Mouse (Mus musculus) intestine, embryonic 16.5 days (tissue): ENCODE data around the gene Epo. TPM values are rescaled to one million over a fixed set of nuclear protein-coding genes. Genes with fewer than 3 reads are reported as not detected.

Experiments
- ATAC-seq: fragments of 200-750 bp; cut with Nextera tagmentation; 2 replicates; pipeline ENCODE4 v1.8.0; 2017; ENCODE audit warnings: moderate TSS enrichment, moderate library complexity
- H3K27ac ChIP-seq: fragments of 300-500 bp; sonication (generic); 2 replicates; pipeline ENCODE4 v1.5.1; 2014; ENCODE audit warnings: mild to moderate bottlenecking, low read length
- H3K27me3 ChIP-seq: fragments of 300-500 bp; sonication (generic); replicated peaks from 2 replicates; pipeline ENCODE4 v1.6.1; 2014; ENCODE audit warnings: low read length, control low read depth, mixed read lengths; ENCODE audit not compliant: control insufficient read depth, insufficient read depth
- H3K36me3 ChIP-seq: fragments of 300-500 bp; sonication (generic); 2 replicates; pipeline ENCODE4 v1.6.1; 2014; ENCODE audit warnings: low read length, control low read depth; ENCODE audit not compliant: control insufficient read depth, insufficient read depth
- H3K4me1 ChIP-seq: fragments of 300-500 bp; sonication (generic); 2 replicates; pipeline ENCODE4 v1.6.1; 2014; ENCODE audit warnings: low read length, control low read depth, mixed read lengths; ENCODE audit not compliant: control insufficient read depth, insufficient read depth
- H3K4me2 ChIP-seq: fragments of 300-500 bp; sonication (generic); 2 replicates; pipeline ENCODE4 v1.6.1; 2014; ENCODE audit warnings: low read depth, low read length, control low read depth
- H3K4me3 ChIP-seq: fragments of 300-500 bp; sonication (generic); 2 replicates; pipeline ENCODE4 v1.5.1; 2014; ENCODE audit warnings: mild to moderate bottlenecking, low read length
- H3K9ac ChIP-seq: fragments of 300-500 bp; sonication (generic); 2 replicates; pipeline ENCODE4 v1.6.1; 2014; ENCODE audit warnings: low read depth, low read length
- H3K9me3 ChIP-seq: fragments of 300-500 bp; sonication (generic); 2 replicates; pipeline ENCODE4 v1.6.1; 2016; ENCODE audit warnings: low read length, control low read depth; ENCODE audit not compliant: control insufficient read depth
- WGBS: fragments of 180-500 bp; shearing (Covaris S2); extraction: QIAGEN DNeasy Blood & Tissue Kit; methylation state at CpG from one replicate; pipeline ENCODE4 v1.1.7; 2014; 5-methylcytosine and 5-hydroxymethylcytosine counted together
- polyA plus RNA-seq: library from polyadenylated mRNA; unstranded; fragments of >200 nt; fragmentation: Nextera tagmentation; extraction: Ambion mirVana; gene quantifications from 2 replicates; pipeline ENCODE4 v1.2.1, GENCODE M21; 2015

The Epo gene
- polyA plus RNA-seq, 1 experiment from 2014 or later = 0.20 TPM

DNA sequence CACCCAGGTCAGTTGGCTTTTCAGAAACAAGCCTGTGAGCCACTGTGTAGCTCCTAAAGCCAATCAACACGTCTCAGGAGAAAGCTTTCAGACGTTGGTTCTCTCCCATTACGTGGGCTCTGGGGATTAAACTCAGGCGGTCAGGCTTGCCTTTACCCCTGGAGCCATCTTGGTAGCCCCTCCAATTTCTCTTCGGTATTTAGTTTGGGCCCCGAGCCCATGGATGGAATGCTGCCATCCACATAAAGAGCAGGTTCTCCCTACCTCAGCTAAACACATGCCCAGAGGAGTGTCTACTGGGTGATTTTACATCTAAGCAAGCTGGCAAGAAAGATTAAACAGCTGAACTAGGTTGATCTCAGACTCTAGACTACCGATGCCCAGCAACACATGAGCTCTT lies 32.9 kb downstream of the Epo start:
- no peak overlapping the region for H3K27ac ChIP-seq
- no peaks in the 10 kb centered on the region for H3K27me3 ChIP-seq
- no peak overlapping the region for H3K4me3 ChIP-seq
- ATAC-seq = no peak
- no peaks in the 10 kb centered on the region for H3K36me3 ChIP-seq
- H3K9ac ChIP-seq = no peak overlapping the region
- WGBS = 90% methylated on average over 7 of the region's 7 CpGs
- H3K4me2 ChIP-seq = no peak overlapping the region
- H3K4me1 ChIP-seq = peaks cover 14% of the 10 kb centered on the region
- no peaks in the 10 kb centered on the region for H3K9me3 ChIP-seq

- ATAC-seq = no peak
These were observed 39.2 kb downstream of the Epo start for GRCm38 (mm10) chr5:137493831-137494230.

DNA sequence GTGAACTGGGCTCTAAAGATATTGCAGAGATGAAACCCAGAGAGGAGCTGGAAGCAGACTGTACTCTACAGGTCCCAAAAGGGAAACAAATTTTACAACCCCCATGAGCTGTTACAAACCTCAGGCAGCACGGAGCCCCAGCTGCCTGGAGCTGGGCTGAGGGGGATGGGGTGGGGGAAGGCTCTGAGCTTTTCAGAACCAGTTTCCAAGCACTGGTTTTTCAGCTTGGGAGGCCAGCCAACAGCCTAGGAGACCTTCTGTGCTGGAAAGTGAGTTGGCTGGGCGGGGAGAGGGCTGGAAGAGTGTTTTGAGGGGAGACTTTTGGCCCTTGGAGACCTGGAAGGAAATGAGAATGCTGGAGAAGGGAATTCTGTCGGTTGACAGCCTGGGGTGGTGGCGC lies 41.5 kb downstream of the Epo start:
- Histone ChIP-seq H3K4me3 (no peak overlapping the region), H3K4me2 (no peak overlapping the region), H3K4me1 (no peaks in the 10 kb centered on the region), H3K9me3 (no peaks in the 10 kb centered on the region), H3K27ac (no peak overlapping the region), H3K27me3 (no peaks in the 10 kb centered on the region), H3K36me3 (no peaks in the 10 kb centered on the region), H3K9ac (no peak overlapping the region)
- WGBS = 42% methylated on average over 4 of the region's 4 CpGs
- no peak for ATAC-seq

More at GRCm38 (mm10) chr5:137493831-137494230, 39.2 kb downstream of the Epo start:
- no peaks in the 10 kb centered on the region for H3K4me1 ChIP-seq
- no peaks in the 10 kb centered on the region for H3K36me3 ChIP-seq
- 73% methylated on average over 13 of the region's 13 CpGs for WGBS
- H3K4me2 ChIP-seq = no peak overlapping the region
- no peak overlapping the region for H3K9ac ChIP-seq
- H3K27ac ChIP-seq = no peak overlapping the region
- H3K27me3 ChIP-seq = no peaks in the 10 kb centered on the region
- no peaks in the 10 kb centered on the region for H3K9me3 ChIP-seq
- no peak overlapping the region for H3K4me3 ChIP-seq

DNA sequence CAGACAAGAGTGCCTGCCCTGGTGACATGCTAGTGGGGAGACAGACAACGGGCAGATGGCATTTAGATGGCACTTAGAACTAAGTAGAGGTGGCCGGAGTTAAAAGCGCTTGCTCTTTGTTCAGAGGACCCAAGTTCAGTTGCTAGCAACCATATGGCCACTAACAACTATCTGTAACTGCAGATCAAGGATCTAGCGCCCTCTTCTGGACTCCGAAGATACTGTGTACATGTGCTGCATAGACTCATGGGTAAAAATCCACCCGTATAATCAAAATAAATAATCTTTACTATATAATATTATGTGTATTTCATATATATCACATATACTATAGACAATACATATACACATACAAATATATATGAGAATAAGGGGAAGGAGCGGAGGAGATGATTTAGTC lies 45.4 kb downstream of the Epo start:
- no peak overlapping the region for H3K4me3 ChIP-seq
- no peaks in the 10 kb centered on the region for H3K36me3 ChIP-seq
- H3K4me2 ChIP-seq = no peak overlapping the region
- H3K9ac ChIP-seq = no peak overlapping the region
- ATAC-seq = no peak
- no peak overlapping the region for H3K27ac ChIP-seq
- H3K4me1 ChIP-seq = 0 out of 2 replicates have a peak, but pooled peaks cover 3% of the 10 kb centered on the region
- peaks cover 11% of the 10 kb centered on the region for H3K27me3 ChIP-seq
- WGBS = 88% methylated on average over 7 of the region's 7 CpGs
- H3K9me3 ChIP-seq = no peaks in the 10 kb centered on the region

- 3% methylated on average over 17 of the region's 17 CpGs for WGBS
- H3K36me3 ChIP-seq = no peaks in the 10 kb centered on the region
- peak overlapping the region; percentile 41 for H3K4me3 ChIP-seq
- H3K4me1 ChIP-seq = 0 out of 2 replicates have a peak, but pooled peaks cover 3% of the 10 kb centered on the region
- H3K4me2 ChIP-seq = peak overlapping the region; percentile 64
- H3K9me3 ChIP-seq = no peaks in the 10 kb centered on the region
- peak overlapping the region; percentile 67 for H3K9ac ChIP-seq
- ATAC-seq = no peak
- H3K27me3 ChIP-seq = peaks cover 11% of the 10 kb centered on the region
- no peak overlapping the region for H3K27ac ChIP-seq
These were observed 47.2 kb downstream of the Epo start for GRCm38 (mm10) chr5:137485851-137486155.

DNA sequence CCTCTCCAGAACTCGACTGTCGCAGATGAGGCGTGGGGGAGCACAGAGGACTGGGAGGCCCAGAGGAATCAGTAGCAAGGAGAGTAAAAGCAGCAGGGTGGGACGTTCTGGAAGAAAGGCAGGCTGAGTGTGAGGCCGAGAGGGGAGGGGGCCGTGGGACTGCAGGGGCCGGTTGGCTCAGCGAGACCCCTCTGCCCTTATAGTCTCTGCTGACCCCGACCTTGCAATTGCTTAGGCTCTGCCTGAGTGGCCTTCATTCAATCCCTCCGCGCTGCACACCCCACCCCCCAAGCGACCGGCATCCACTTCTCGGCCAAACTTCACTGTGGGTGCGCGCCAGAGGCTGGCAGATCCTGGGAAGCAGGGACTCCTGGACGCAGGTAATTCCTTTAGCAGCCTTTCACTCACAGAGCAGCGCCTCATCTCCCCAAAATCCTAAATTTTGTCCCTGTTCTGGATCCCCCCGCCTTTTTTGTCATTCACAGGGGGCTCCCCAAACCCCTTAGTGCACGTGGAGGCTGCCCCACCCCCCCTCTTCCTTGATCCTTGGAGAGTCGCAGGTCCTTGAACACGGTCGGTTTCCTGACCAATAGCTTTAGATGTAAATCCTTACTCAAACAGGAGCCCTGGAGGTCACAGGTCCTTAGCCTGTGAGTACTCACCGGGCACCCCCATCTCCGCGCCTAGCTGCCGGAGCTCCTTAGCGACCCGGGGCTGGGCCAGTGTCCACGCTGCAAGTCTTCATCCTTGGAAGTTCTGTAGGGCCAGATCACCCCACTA lies 47.8 kb downstream of the Epo start:
- 10% methylated on average over 29 of the region's 30 CpGs for WGBS
- H3K36me3 ChIP-seq = no peaks in the 10 kb centered on the region
- peaks cover 11% of the 10 kb centered on the region for H3K27me3 ChIP-seq
- H3K4me3 ChIP-seq = peak overlapping the region; percentile 41
- H3K27ac ChIP-seq = no peak overlapping the region
- 0 out of 2 replicates have a peak, but pooled peaks cover 3% of the 10 kb centered on the region for H3K4me1 ChIP-seq
- H3K9me3 ChIP-seq = no peaks in the 10 kb centered on the region
- H3K4me2 ChIP-seq = peak overlapping the region; percentile 64
- ATAC-seq = no peak
- peak overlapping the region; percentile 67 for H3K9ac ChIP-seq

DNA sequence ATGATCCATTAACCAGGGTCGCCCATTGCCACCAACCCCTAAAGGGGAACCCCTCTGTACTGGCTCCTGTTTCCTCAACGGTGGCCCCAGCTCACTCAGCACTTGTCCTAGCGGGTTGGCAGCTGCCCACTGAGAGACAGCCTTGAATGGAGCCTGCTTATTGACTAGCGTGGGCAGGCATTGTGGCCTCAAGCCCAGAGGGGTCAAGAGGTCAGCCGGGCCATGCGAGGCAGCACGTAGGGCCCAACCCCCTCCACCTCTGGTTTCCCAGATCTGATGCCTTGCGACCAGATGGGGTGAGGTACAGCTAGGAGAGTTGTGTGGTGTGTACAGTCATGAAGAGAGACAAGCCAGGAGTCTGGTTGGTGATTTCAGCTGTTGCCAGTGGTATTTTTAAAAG lies 51.1 kb downstream of the Epo start:
- no peak overlapping the region for H3K9ac ChIP-seq
- ATAC-seq = peak; percentile 43; the same call in 1 of the 2 replicates
- no peaks in the 10 kb centered on the region for H3K36me3 ChIP-seq
- no peak overlapping the region for H3K4me3 ChIP-seq
- H3K27ac ChIP-seq = no peak overlapping the region
- 41% methylated on average over 8 of the region's 8 CpGs for WGBS
- no peaks in the 10 kb centered on the region for H3K9me3 ChIP-seq
- H3K4me2 ChIP-seq = no peak overlapping the region
- 0 out of 2 replicates have a peak, but pooled peaks cover 3% of the 10 kb centered on the region for H3K4me1 ChIP-seq
- H3K27me3 ChIP-seq = peaks cover 11% of the 10 kb centered on the region

- no peak overlapping the region for H3K9ac ChIP-seq
- H3K4me3 ChIP-seq = no peak overlapping the region
- 0 out of 2 replicates have a peak, but pooled peaks cover 3% of the 10 kb centered on the region for H3K4me1 ChIP-seq
- H3K27ac ChIP-seq = no peak overlapping the region
- ATAC-seq = no peak
- peaks cover 11% of the 10 kb centered on the region for H3K27me3 ChIP-seq
- H3K4me2 ChIP-seq = no peak overlapping the region
- H3K36me3 ChIP-seq = no peaks in the 10 kb centered on the region
- no peaks in the 10 kb centered on the region for H3K9me3 ChIP-seq
These were observed 51.9 kb downstream of the Epo start for GRCm38 (mm10) chr5:137481138-137481537.

DNA sequence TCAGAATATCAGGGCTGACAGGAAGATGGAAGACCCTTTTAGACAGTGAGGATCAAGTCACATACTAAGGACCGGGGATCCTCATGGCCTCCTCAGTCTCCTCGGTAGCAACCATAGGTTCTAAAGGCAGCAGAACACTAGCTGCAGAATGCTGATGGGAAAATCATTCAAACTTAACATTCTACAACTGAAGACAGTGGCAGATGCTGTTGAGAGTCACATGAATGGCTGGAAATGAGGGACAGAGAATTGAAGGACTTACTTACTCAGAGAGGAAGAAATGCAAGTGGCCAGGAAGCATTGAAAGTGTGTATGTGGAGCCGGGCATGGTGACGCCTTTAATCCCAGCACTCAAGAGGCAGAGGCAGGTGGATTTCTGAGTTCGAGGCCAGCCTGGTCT lies 56.1 kb downstream of the Epo start, which contains the start of gene Zan:
Zan (minus strand) TSS at position 101 of the 400 bp plus-strand sequence.
- peaks cover 5% of the 10 kb centered on the region; the same call in 1 of the 2 replicates for H3K4me1 ChIP-seq
- ATAC-seq = no peak
- 85% methylated on average over 5 of the region's 5 CpGs for WGBS

More for the DNA sequence above, 56.1 kb downstream of the Epo start, which contains the start of gene Zan:
- no peaks in the 10 kb centered on the region for H3K27me3 ChIP-seq
- H3K9me3 ChIP-seq = no peaks in the 10 kb centered on the region
- H3K27ac ChIP-seq = no peak within 1 kb of the TSS
- H3K9ac ChIP-seq = no peak within 1 kb of the TSS
- no peak within 1 kb of the TSS for H3K4me3 ChIP-seq
- H3K36me3 ChIP-seq = no peaks in the 10 kb centered on the region
- no peak within 1 kb of the TSS for H3K4me2 ChIP-seq
